Mouse (Mus musculus): ENCODE data around the gene H2-M10.6. TPM values are rescaled to one million over a fixed set of nuclear protein-coding genes. Genes with fewer than 3 reads are reported as not detected.
"Not testable (repeated sequence)": the region's sequence is repeated elsewhere in the genome, so short reads cannot be mapped to it uniquely, and the experiment has no call there.

The H2-M10.6 gene
- not detected in 2 replicates for polyA plus RNA-seq (2014; fragmentation: Nextera tagmentation; extraction: Ambion mirVana)

- H3K9me3 ChIP-seq (replicated peaks; ENCODE audit: control insufficient read depth, low read length): no peaks in the 10 kb centered on the region
- no peak within 1 kb of the TSS for H3K4me2 ChIP-seq
- no peak within 1 kb of the TSS for H3K9ac ChIP-seq (ENCODE audit: low read depth, low read length)
- H3K36me3 ChIP-seq (ENCODE audit: control insufficient read depth, insufficient read depth, low read length): no peaks in the 10 kb centered on the region
- H3K27me3 ChIP-seq (ENCODE audit: control insufficient read depth, insufficient read depth, low read length): no peaks in the 10 kb centered on the region
- H3K27ac ChIP-seq (ENCODE audit: low read depth, low read length): no peak within 1 kb of the TSS
- no peak for ATAC-seq (replicated peaks; ENCODE audit: insufficient number of reproducible peaks, low FRiP score, low TSS enrichment)
- H3K4me3 ChIP-seq (ENCODE audit: low read depth, low read length): no peak within 1 kb of the TSS
- H3K4me1 ChIP-seq (ENCODE audit: control insufficient read depth, insufficient read depth, low read length): no peaks in the 10 kb centered on the region
These were observed at the start of gene H2-M10.6 for GRCm38 (mm10) chr17:36811871-36812270. TSS of gene H2-M10.6 (plus strand) at chr17:36812171.

- Histone ChIP-seq H3K9ac (ENCODE audit: low read depth, low read length) (no peak overlapping the region), H3K4me1 (ENCODE audit: control insufficient read depth, insufficient read depth, low read length) (no peaks in the 10 kb centered on the region), H3K4me2 (no peak overlapping the region), H3K27me3 (ENCODE audit: control insufficient read depth, insufficient read depth, low read length) (no peaks in the 10 kb centered on the region), H3K27ac (ENCODE audit: low read depth, low read length) (no peak overlapping the region), H3K4me3 (ENCODE audit: low read depth, low read length) (no peak overlapping the region), H3K9me3 (replicated peaks; ENCODE audit: control insufficient read depth, low read length) (no peaks in the 10 kb centered on the region), H3K36me3 (ENCODE audit: control insufficient read depth, insufficient read depth, low read length) (no peaks in the 10 kb centered on the region)
- 45% methylated on average over 2 of the region's 2 CpGs for WGBS (ENCODE audit: insufficient replicate concordance)
- no peak for ATAC-seq (replicated peaks; ENCODE audit: insufficient number of reproducible peaks, low FRiP score, low TSS enrichment)
These were observed 48.2 kb upstream of the H2-M10.6 start for GRCm38 (mm10) chr17:36763816-36764215.

GRCm38 (mm10) chr17:36764244-36764643, 47.7 kb upstream of the H2-M10.6 start:
- H3K27me3 ChIP-seq (ENCODE audit: control insufficient read depth, insufficient read depth, low read length); H3K27ac ChIP-seq (ENCODE audit: low read depth, low read length); H3K4me1 ChIP-seq (ENCODE audit: control insufficient read depth, insufficient read depth, low read length); H3K4me3 ChIP-seq (ENCODE audit: low read depth, low read length); H3K9me3 ChIP-seq (replicated peaks; ENCODE audit: control insufficient read depth, low read length); ATAC-seq (replicated peaks; ENCODE audit: insufficient number of reproducible peaks, low FRiP score, low TSS enrichment); H3K36me3 ChIP-seq (ENCODE audit: control insufficient read depth, insufficient read depth, low read length); H3K4me2 ChIP-seq; H3K9ac ChIP-seq (ENCODE audit: low read depth, low read length): not testable (repeated sequence)
- WGBS (ENCODE audit: insufficient replicate concordance): 33% methylated on average over 2 of the region's 2 CpGs

GRCm38 (mm10) chr17:36765403-36765802, 46.6 kb upstream of the H2-M10.6 start:
- H3K9me3 ChIP-seq (replicated peaks; ENCODE audit: control insufficient read depth, low read length); ATAC-seq (replicated peaks; ENCODE audit: insufficient number of reproducible peaks, low FRiP score, low TSS enrichment); H3K4me3 ChIP-seq (ENCODE audit: low read depth, low read length); H3K27ac ChIP-seq (ENCODE audit: low read depth, low read length); H3K4me1 ChIP-seq (ENCODE audit: control insufficient read depth, insufficient read depth, low read length); H3K27me3 ChIP-seq (ENCODE audit: control insufficient read depth, insufficient read depth, low read length); H3K36me3 ChIP-seq (ENCODE audit: control insufficient read depth, insufficient read depth, low read length); H3K9ac ChIP-seq (ENCODE audit: low read depth, low read length); H3K4me2 ChIP-seq: not testable (repeated sequence)
- whole genome bisulfite sequencing (ENCODE audit: insufficient replicate concordance): 71% methylated on average over 2 of the region's 2 CpGs

GRCm38 (mm10) chr17:36772610-36773009, 39.4 kb upstream of the H2-M10.6 start, which contains the start of gene H2-M10.5:
TSS of gene H2-M10.5 (plus strand) at chr17:36772910.
- 83% methylated on average over 2 of the region's 2 CpGs for WGBS (ENCODE audit: insufficient replicate concordance)
- not testable (repeated sequence) for H3K4me2 ChIP-seq; H3K36me3 ChIP-seq (ENCODE audit: control insufficient read depth, insufficient read depth, low read length); H3K4me3 ChIP-seq (ENCODE audit: low read depth, low read length); H3K4me1 ChIP-seq (ENCODE audit: control insufficient read depth, insufficient read depth, low read length); ATAC-seq (replicated peaks; ENCODE audit: insufficient number of reproducible peaks, low FRiP score, low TSS enrichment); H3K9ac ChIP-seq (ENCODE audit: low read depth, low read length); H3K9me3 ChIP-seq (replicated peaks; ENCODE audit: control insufficient read depth, low read length); H3K27ac ChIP-seq (ENCODE audit: low read depth, low read length); H3K27me3 ChIP-seq (ENCODE audit: control insufficient read depth, insufficient read depth, low read length)

GRCm38 (mm10) chr17:36781533-36781932, 30.4 kb upstream of the H2-M10.6 start:
- no peak overlapping the region for H3K27ac ChIP-seq (ENCODE audit: low read depth, low read length)
- H3K4me1 ChIP-seq (ENCODE audit: control insufficient read depth, insufficient read depth, low read length): no peaks in the 10 kb centered on the region
- 55% methylated on average over 3 of the region's 3 CpGs for WGBS (ENCODE audit: insufficient replicate concordance)
- no peak for ATAC-seq (replicated peaks; ENCODE audit: insufficient number of reproducible peaks, low FRiP score, low TSS enrichment)
- no peaks in the 10 kb centered on the region for H3K36me3 ChIP-seq (ENCODE audit: control insufficient read depth, insufficient read depth, low read length)
- no peak overlapping the region for H3K4me2 ChIP-seq
- no peak overlapping the region for H3K9ac ChIP-seq (ENCODE audit: low read depth, low read length)
- no peak overlapping the region for H3K4me3 ChIP-seq (ENCODE audit: low read depth, low read length)
- no peaks in the 10 kb centered on the region for H3K9me3 ChIP-seq (replicated peaks; ENCODE audit: control insufficient read depth, low read length)
- H3K27me3 ChIP-seq (ENCODE audit: control insufficient read depth, insufficient read depth, low read length): no peaks in the 10 kb centered on the region

GRCm38 (mm10) chr17:36786483-36786886, 25.5 kb upstream of the H2-M10.6 start:
- not testable (repeated sequence) for H3K27ac ChIP-seq (ENCODE audit: low read depth, low read length); ATAC-seq (replicated peaks; ENCODE audit: insufficient number of reproducible peaks, low FRiP score, low TSS enrichment); H3K9me3 ChIP-seq (replicated peaks; ENCODE audit: control insufficient read depth, low read length); H3K4me1 ChIP-seq (ENCODE audit: control insufficient read depth, insufficient read depth, low read length); H3K4me3 ChIP-seq (ENCODE audit: low read depth, low read length); H3K27me3 ChIP-seq (ENCODE audit: control insufficient read depth, insufficient read depth, low read length); H3K4me2 ChIP-seq; H3K9ac ChIP-seq (ENCODE audit: low read depth, low read length); H3K36me3 ChIP-seq (ENCODE audit: control insufficient read depth, insufficient read depth, low read length)
- 24% methylated on average over 1 of the region's 1 CpGs for WGBS (ENCODE audit: insufficient replicate concordance)

- no peak overlapping the region for H3K4me2 ChIP-seq
- 85% methylated on average over 2 of the region's 2 CpGs for WGBS (ENCODE audit: insufficient replicate concordance)
- no peak overlapping the region for H3K4me3 ChIP-seq (ENCODE audit: low read depth, low read length)
- no peaks in the 10 kb centered on the region for H3K4me1 ChIP-seq (ENCODE audit: control insufficient read depth, insufficient read depth, low read length)
- ATAC-seq (replicated peaks; ENCODE audit: insufficient number of reproducible peaks, low FRiP score, low TSS enrichment): no peak
- H3K36me3 ChIP-seq (ENCODE audit: control insufficient read depth, insufficient read depth, low read length): no peaks in the 10 kb centered on the region
- no peaks in the 10 kb centered on the region for H3K27me3 ChIP-seq (ENCODE audit: control insufficient read depth, insufficient read depth, low read length)
- H3K9ac ChIP-seq (ENCODE audit: low read depth, low read length): no peak overlapping the region
- H3K27ac ChIP-seq (ENCODE audit: low read depth, low read length): no peak overlapping the region
- no peaks in the 10 kb centered on the region for H3K9me3 ChIP-seq (replicated peaks; ENCODE audit: control insufficient read depth, low read length)
These were observed 23.6 kb upstream of the H2-M10.6 start for GRCm38 (mm10) chr17:36788351-36788750.

GRCm38 (mm10) chr17:36788801-36789200, 23.2 kb upstream of the H2-M10.6 start:
- H3K4me3 ChIP-seq (ENCODE audit: low read depth, low read length); H3K9ac ChIP-seq (ENCODE audit: low read depth, low read length); H3K9me3 ChIP-seq (replicated peaks; ENCODE audit: control insufficient read depth, low read length); ATAC-seq (replicated peaks; ENCODE audit: insufficient number of reproducible peaks, low FRiP score, low TSS enrichment); H3K27me3 ChIP-seq (ENCODE audit: control insufficient read depth, insufficient read depth, low read length); H3K36me3 ChIP-seq (ENCODE audit: control insufficient read depth, insufficient read depth, low read length); H3K4me1 ChIP-seq (ENCODE audit: control insufficient read depth, insufficient read depth, low read length); H3K4me2 ChIP-seq; H3K27ac ChIP-seq (ENCODE audit: low read depth, low read length): not testable (repeated sequence)
